Mouse (Mus musculus) naive thymus-derived CD4-positive, alpha-beta T cell, adult 2 months (primary cell): ENCODE results near the gene Lin7b.

Experiments
- DNase-seq: peaks from one replicate; pipeline ENCODE4 v3.0.0-alpha.2; 2011; ENCODE audit warnings: low read depth

The Lin7b gene

DNA sequence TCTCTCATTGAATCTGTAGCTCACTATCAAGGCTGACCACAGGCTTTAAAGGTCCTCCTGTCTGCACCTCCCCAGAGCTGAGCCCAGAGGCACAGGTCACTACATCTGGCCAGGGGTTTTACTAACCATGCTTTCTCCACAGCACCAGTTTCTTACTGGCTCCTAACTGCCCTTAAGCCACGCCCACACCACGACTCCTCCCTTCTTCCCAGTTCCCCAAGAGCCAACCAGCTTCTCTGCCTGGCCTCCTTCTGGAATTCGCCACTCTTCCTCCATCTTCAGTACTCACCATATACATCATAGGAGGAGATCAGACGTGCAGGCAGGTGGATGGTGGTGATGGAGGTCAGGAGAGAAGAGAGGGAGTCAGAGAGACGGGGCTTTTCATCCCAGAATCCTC, 17.3 kb downstream of the Lin7b start:
- no peak for DNase-seq

DNA sequence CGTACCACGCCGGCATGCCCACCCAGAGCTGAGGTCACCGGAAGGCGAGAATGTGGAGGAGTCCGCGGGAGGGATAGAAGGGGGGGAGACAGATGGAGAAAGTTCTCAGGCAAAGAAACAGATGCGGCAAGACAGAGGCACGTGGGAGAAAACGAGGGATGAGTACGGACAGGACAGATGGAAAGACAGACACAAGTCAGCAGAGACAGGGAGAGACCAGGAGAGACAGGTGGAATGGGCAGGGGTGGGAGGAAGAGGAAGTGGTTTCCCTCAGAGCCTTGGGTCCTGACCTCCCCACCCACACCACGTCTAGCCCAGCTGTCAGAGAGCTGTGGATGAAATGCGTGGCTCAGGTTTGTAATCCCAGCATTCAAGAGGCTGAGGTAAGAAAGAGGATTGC, 23.5 kb downstream of the Lin7b start:
- no peak for DNase-seq

DNA sequence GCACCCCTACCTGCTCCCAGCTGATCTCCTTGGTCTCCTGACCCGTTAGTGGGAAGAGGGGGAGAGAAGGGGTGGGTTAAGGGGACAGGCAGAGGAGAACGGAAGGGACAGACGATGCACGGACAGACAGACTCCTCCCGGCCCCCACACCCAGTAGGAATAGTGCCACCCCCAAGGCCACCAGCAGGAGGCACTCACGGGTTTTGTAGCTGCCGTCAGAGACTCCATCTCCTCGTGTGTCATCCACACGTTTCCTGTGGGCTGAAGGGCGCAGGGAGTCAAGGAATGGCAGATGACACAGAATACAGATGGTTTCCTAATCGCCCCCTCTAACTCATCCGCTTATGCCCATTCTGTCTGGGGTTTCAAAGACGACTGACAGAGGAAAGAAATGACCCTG, 26.8 kb downstream of the Lin7b start:
- DNase-seq: peak; percentile 51

DNA sequence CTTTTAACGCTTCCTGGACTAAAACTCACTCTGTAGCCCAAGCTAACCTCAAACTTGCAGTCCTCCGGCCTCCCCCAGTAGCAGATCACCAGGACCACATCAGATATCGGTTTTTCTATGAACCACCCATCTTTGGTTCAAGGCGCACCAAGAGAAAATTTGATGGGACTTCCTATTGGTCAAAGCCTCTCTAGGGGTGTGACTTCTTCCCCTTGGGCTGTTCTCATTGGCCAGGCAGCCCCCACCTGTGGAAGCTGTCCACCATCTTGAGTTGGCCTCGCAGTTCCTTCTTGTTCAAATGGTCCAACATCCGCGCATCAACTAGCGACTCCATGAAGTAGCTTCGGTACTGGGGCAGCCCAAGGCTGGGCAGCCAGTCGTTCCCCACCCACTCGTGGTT, 28.3 kb downstream of the Lin7b start:
- no peak for DNase-seq

DNA sequence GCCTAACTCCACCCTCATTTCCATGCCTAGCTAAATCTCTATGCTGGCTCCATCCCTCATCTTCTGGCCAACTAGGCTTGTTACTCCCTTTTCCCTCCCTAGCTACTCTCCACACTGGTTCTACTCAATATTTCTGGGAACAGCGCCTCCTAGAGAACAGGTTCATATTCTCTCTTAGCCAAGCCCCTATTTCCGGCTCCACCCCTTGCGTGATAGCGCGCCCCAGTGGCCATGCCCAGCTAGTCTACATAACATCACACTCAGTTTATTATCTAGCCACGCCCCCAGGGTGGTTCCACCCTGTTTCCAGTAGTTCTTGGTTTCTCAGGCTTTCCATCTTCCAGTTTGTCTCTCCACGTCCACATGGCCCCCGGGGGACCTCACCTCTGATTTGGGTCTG, 29.1 kb downstream of the Lin7b start:
- peak; percentile 93 for DNase-seq

DNA sequence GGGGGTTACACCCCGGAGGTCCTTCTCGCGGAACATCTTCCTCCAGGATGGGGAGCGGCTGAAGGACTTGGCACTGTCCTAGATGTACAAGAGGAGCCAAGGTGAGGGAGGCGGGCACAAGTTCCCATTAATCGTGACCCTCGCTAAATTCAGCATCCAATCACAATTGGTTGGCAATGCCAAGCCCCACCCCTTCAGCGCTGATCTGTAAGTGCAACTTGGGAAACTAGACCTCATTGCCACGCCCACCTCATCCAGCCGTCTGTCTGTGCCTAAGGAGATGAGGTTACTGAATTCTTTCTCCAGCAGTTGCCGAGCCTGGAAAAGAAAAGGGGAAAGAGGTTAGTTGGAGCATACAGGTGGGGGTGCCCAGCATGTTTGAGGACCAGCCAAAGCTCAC, 29.7 kb downstream of the Lin7b start:
- no peak for DNase-seq

DNA sequence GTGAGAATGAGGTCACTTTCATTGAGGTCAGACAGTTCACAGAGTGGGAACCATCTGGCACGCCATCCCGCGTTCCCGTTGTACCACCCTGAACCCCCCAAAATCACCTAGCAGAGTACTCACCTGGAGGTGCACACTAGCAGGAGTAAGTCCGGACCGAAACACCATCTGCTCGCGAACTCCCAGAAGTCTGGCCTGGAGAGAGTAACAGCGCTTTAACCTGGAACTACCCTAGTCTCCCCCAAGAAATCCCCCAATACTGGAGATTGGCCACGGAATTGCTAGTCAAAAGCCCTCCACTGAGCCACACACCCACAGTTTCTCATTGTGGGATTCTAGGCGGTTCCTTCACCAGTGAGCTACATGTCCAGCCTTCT, 30.3 kb downstream of the Lin7b start:
- no peak for DNase-seq

DNA sequence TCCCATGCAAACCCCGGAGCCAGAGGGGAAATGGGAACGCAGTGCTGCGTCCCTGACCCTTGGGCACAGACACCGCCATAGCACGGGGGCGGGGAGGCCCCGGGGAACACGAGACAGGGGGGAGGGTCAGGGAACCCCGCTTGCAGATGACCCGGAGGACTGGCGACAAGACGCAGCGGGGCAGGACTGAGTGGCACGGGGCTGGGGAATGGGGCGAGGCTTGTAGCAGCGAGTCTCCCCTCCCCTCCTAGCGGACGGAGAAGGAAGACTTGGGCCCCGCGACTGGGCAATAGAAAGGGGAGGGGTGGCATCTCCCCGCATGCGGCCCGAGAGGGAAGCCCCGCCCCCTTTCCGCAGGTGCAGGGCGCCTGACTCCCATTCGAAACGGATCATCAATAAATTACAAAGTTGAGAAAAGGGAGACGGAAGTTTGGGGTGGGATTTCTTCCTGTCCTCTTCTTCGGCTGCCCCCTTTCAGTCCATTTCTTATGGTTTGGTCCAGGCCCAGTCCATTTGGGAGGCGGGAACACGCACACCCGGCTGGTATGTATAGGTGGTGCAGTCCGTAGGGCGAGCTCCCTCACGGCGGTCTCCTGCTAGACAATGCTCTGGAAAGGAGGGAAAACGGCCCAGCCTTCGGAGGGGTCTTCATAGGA, 30.8 kb downstream of the Lin7b start:
- DNase-seq: peak; percentile 64

DNA sequence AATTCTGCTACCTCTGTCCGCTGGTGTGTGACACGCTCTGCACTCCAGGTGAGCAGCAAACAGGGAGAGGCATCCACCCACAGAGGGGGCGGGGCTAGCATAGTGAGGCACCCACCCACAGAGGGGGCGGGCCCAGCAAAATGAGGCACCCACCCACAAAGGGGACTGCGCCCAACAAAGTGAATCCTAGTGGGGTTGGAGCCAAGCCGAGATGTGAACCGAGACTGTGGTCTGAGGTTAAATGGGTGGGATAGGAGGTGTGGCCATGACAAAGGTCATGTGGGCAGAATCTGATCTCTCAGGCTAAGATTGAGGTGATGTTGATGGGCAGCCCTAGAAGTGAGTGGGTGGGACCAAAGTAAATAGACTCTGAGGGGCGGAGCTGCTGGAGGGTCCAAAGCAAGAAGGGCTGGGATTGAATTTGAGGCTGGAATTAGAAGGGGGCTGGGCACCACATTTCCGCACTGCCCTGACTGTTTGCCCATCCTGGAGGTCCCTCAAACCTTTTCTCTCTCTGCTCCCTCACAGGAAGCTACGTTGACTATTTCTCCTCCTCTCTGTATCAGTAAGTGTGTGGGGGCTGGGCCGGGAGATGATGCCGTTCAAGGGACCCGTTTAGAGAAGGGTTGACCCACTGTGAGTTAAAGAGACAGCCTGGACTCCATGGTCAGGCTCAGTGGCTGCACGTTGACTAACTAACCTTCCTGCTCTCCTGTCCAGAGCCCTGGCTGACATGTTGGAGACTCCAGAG, 32.0 kb downstream of the Lin7b start:
- peak; percentile 64 for DNase-seq

DNA sequence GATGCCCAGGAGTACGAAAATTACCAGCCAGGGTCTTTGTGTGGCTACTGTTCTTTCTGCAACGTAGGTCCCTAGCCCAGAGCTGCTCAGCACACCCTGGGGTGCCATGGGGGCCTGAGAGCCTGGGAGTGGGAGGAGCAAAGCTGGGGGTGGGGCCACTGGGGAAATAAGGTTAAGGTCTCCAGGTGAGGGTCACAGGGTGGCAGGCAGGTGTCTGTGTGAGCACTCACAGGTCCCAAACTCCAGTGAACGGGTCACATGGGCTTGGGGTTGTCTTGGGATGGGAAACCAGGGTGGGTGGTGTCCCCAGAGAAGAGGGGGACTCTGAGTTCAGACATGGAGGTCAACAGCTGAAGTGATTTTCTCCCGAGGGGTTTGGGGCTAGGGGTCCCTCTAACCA, 32.9 kb downstream of the Lin7b start:
- DNase-seq: peak; percentile 22

DNA sequence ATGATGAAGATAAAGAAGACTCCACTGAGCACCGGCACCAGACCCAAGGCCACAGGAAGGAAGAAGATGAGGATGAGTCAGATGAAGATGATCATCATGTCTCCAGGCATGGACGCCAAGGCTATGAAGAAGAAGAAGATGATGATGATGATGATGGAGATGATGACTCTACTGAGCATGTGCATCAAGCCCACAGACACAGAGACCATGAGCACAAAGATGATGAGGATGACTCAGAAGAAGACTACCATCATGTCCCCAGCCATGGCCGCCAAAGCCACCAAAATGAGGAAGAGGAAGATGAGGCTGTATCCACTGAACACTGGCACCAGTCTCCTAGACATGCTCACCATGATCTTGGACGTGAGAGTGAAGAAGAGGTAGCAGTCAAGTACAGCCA, 34.1 kb downstream of the Lin7b start:
- DNase-seq: no peak

DNA sequence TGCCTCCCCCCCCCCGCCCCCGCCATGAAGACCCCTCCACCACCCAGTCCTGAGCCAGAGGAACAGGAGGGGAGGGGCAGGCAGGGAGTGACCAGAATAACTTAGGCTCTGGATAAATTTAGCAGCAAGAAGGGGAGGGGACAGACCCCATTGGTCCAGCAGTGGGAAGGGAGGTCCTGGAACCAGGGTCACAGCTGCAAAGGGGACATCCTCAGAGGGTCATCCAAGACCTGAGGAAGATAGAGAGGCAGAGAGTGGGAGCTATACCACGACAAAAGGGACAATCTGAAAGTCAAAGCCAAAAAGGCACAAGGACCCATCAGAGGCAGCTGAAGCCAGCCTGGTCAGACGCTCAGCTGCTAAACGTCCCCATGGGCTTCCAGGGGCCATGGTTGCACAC, 35.3 kb downstream of the Lin7b start, which contains the start of gene Hrc:
Hrc (plus strand) TSS at position 235 of the 400 bp plus-strand sequence.
- DNase-seq: no peak

DNA sequence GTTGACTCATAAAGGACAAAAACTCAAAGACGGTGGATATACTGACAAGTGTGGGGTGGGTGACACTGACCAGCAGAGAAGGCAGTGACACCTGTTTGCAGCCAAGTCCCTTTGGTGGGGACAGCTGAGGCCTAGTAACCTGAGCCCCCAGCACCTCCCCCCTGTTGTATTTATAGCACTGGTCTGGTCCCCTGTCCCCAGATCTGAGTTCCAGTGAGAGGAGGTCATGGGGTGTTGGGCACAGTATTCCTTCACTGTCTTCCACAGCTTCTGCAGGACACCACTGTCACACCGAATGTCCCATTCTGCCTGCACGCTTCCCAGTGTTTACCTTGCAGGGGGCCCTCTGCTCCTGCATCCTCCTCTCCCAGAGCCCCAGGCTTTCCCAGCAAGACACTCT, 35.8 kb downstream of the Lin7b start:
- no peak for DNase-seq

DNA sequence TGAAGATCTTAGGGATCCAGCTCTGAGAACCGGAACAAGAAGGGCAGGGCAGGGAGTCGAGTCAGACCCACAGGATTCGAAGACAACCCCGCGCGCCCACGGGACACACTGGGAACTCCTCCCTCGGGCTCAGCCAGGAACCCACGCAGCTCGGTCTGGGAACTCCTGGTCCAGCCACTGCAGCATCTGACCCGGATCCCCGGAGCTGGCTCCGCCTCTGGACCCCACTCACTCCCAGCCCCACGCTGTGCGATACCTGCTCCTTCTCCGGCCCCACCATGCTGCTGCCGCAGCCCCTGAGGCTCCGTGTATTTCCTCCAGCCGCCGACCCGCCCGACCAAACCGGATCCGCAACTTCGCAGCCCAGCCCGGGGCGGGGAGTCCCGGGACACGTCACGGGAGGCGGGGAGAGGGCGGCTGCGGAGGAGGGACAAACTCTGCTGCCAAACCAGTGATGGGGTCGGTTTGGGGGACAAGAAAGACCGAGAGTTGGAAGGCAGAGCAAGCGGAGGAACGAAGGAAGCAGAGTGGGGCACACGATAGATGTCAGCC, 36.9 kb downstream of the Lin7b start, which contains the start of gene Trpm4:
Trpm4 (minus strand) TSS at position 350 of the 552 bp plus-strand sequence.
- peak; percentile 85 for DNase-seq

DNA sequence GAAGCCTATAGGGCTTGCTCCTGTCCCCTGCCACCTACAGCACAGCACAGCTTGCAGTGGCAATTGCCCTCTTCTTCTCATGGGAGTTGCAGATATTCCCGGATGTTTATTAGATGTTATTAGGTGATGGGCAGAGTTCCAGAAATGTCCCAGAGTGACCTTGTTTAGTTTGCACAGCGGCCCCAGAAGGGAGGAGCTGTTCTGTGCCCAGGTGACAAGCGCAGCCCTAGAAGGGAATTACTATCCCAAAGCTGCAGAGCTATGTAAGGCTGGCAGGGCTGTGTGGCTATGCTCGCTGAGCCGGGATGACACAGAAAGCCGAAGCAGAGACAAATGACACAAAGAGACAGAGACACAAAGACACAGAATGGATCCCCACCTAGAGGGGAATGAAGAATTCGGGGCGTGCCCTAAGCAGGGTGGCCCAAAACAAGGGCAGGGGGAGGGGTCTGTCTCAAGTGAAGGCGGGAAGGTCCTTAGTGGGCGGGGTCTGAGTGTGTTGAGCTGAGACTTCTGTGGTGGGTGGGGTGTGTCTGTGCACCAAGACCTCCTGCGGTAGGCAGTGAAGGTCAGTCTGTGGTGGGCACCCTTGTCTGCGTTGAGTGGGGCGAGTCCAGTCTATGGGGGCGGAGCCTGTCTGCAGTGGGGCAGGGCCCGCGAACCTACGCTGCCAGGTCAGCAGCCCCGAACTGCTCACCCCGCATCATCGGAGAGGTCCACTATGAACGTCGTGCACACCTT, 37.5 kb downstream of the Lin7b start:
- DNase-seq: peak; percentile 67

DNA sequence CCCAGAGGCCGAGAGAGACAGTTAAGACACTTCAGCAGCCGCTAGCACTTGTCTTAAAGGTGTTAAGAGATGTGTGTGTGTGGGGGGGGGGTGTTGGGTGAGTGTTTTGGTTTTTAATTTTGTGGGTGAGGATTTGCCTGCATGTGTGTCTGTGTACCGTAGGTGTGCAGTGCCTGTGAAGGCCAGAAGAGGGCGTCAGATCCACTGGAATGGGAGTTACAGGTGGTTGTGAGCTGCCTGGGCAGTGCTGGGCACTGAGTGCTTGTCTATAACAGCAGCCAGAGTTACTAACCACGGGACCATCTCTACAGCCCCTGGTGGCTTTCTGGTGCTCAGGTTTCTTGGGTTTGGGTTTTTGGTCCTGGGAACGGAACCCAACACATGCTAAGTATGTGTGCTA, 38.9 kb downstream of the Lin7b start:
- no peak for DNase-seq

DNA sequence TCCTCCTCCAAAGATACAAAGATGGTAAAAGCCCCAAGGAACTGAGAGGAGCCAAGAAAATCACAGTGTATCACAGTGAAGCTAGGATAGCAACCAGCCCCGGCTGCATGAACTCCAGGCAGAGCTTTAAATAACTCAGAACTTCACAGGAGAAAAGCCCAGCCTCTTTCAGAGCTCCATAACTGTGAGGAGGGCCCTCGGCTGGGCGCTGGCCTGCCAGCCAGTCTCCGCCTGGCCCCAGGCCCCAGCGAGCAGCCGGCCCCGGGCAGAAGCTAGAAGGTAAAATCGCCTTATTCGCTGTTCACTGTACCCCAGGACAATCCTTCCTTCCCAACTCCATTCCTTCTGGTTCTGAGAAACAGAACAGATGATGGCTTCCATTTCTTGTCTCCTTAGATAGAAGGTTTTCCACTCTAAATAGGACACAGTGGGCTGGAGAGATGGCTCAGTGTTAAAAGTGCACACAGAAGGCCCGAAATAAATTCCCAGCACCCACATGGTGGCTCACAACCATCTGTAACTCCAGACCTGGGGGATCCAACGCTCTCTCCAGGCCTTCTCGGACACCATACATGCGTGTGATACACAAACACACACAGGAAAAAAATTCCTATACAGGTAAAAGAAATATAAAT, 41.4 kb downstream of the Lin7b start:
- no peak for DNase-seq

DNA sequence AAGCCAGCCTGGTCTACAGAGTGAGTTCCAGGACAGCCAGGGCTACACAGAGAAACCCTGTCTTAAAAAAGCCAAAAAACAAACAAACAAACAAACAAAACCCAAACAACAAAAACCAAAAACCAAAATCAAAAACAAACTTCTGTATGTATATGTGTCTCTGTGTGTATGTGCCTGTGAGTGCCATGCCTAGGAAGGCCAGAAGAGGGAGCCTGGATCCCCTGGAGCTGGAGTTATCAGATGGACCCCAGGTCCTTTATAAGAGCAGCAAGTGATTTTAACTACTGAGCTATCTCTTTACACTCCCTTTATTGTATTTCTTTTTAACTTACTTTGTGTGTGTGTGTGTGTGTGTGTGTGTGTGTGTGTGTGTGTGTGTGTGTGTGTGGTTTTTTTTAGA, 44.6 kb downstream of the Lin7b start:
- no peak for DNase-seq

DNA sequence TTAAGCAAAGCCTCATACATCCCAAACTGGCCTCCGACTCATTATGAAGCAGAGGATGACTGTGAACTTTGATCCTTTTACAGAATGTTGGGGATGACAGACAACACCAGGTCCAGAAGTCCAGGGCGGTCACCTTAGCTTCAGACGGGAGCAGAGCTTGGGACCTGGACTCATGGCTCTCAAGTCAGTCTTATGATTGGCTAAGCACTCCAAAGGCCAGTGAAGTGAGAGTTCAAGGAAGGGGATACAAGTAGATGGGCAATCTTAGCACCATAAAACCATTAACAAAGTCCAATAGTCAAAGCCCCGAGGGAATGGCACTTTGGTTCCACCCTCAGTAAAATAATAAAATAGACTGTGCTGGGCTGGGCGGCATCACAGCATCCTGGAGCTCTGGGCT, 47.3 kb downstream of the Lin7b start:
- DNase-seq: no peak

DNA sequence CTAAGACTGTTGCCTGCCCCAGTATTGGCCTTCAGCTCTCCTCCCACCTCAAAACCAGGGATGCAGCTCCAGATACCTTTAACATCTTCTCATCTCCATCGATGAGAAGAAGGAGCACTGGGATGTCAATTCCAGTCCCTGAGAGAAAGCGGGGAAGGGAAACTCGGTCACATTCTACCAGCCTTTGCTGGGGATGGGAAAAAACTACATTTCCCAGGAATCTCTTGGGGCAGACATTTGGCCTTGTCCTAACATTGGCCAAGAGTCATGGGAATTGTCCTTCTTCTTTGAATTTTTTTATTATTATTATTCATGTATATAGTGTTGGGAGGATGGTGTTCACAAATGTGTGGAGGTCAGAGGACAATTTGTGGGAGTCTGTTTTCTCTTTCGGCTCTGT, 48.1 kb downstream of the Lin7b start:
- DNase-seq: no peak
